Mouse (Mus musculus) midbrain, embryonic 12.5 days (tissue): Measurements from ENCODE around the gene Olfr97. TPM values are rescaled to one million over a fixed set of nuclear protein-coding genes. Genes with fewer than 3 reads are reported as not detected.

Experiments used
- ATAC-seq: fragments of 200-750 bp; cut with Nextera tagmentation; 2 replicates; pipeline ENCODE4 v1.8.0; 2017; ENCODE audit warnings: low read depth, moderate TSS enrichment, moderate library complexity; ENCODE audit not compliant: low FRiP score
- H3K27ac ChIP-seq: fragments of 300-500 bp; sonication (generic); replicated peaks from 2 replicates; pipeline ENCODE4 v1.5.1; 2016; ENCODE audit warnings: mild to moderate bottlenecking
- H3K27me3 ChIP-seq: fragments of 300-500 bp; sonication (generic); 2 replicates; pipeline ENCODE4 v1.6.1; 2016; ENCODE audit warnings: mild to moderate bottlenecking
- H3K36me3 ChIP-seq: fragments of 300-500 bp; sonication (generic); 2 replicates; pipeline ENCODE4 v1.6.1; 2016
- H3K4me1 ChIP-seq: fragments of 300-500 bp; sonication (generic); 2 replicates; pipeline ENCODE4 v1.6.1; 2016
- H3K4me2 ChIP-seq: fragments of 300-500 bp; sonication (generic); replicated peaks from 2 replicates; pipeline ENCODE4 v1.6.1; 2016; ENCODE audit warnings: mild to moderate bottlenecking, moderate library complexity
- H3K4me3 ChIP-seq: fragments of 300-500 bp; sonication (generic); 2 replicates; pipeline ENCODE4 v1.5.1; 2016; ENCODE audit warnings: mild to moderate bottlenecking
- H3K9ac ChIP-seq: fragments of 300-500 bp; sonication (generic); replicated peaks from 2 replicates; pipeline ENCODE4 v1.6.1; 2016; ENCODE audit warnings: mild to moderate bottlenecking, moderate library complexity
- H3K9me3 ChIP-seq: fragments of 300-500 bp; sonication (generic); 2 replicates; pipeline ENCODE4 v1.6.1; 2016; ENCODE audit warnings: mild to moderate bottlenecking
- WGBS: fragments of 180-500 bp; shearing (Covaris S2); methylation state at CpG from one replicate; pipeline ENCODE4 v1.1.7; 2016; 5-methylcytosine and 5-hydroxymethylcytosine counted together
- polyA plus RNA-seq: library from polyadenylated mRNA; unstranded; fragments of >200 nt; fragmentation: Nextera tagmentation; extraction: Ambion mirVana; gene quantifications from 2 replicates; pipeline ENCODE4 v1.2.1, GENCODE M21; 2016

Gene Olfr97
- polyA plus RNA-seq, 1 experiment from 2014 or later: not detected

GRCm38 (mm10) chr17:37221879-37222278, 15.3 kb downstream of the Olfr97 start:
- no peaks in the 10 kb centered on the region for H3K27me3 ChIP-seq
- H3K9ac ChIP-seq: no peak overlapping the region
- WGBS: 32% methylated on average over 1 of the region's 1 CpGs
- ATAC-seq: no peak
- no peak overlapping the region for H3K27ac ChIP-seq
- H3K36me3 ChIP-seq: no peaks in the 10 kb centered on the region
- no peak overlapping the region for H3K4me2 ChIP-seq
- no peak overlapping the region for H3K4me3 ChIP-seq
- no peaks in the 10 kb centered on the region for H3K9me3 ChIP-seq
- no peaks in the 10 kb centered on the region for H3K4me1 ChIP-seq

- H3K36me3 ChIP-seq: no peaks in the 10 kb centered on the region
- H3K9ac ChIP-seq: no peak within 1 kb of the TSS
- no peaks in the 10 kb centered on the region for H3K9me3 ChIP-seq
- no peak within 1 kb of the TSS for H3K4me3 ChIP-seq
- H3K27ac ChIP-seq: no peak within 1 kb of the TSS
- no peak for ATAC-seq
- 63% methylated on average over 4 of the region's 4 CpGs for WGBS
- H3K27me3 ChIP-seq: no peaks in the 10 kb centered on the region
- no peak within 1 kb of the TSS for H3K4me2 ChIP-seq
- H3K4me1 ChIP-seq: no peaks in the 10 kb centered on the region
These were observed 17.3 kb downstream of the Olfr97 start, which contains the start of gene Olfr96 for GRCm38 (mm10) chr17:37219846-37220245. Gene Olfr96, plus strand, starts transcription at chr17:37220146.

GRCm38 (mm10) chr17:37218486-37218885, 18.6 kb downstream of the Olfr97 start:
- Histone ChIP-seq H3K4me1 (no peaks in the 10 kb centered on the region), H3K27me3 (no peaks in the 10 kb centered on the region), H3K36me3 (no peaks in the 10 kb centered on the region), H3K9me3 (no peaks in the 10 kb centered on the region), H3K9ac (no peak overlapping the region), H3K27ac (no peak overlapping the region), H3K4me2 (no peak overlapping the region), H3K4me3 (no peak overlapping the region)
- 85% methylated on average over 3 of the region's 3 CpGs for WGBS
- ATAC-seq: no peak

- H3K27ac ChIP-seq: no peak within 1 kb of the TSS
- no peak within 1 kb of the TSS for H3K4me2 ChIP-seq
- H3K36me3 ChIP-seq: no peaks in the 10 kb centered on the region
- H3K9me3 ChIP-seq: no peaks in the 10 kb centered on the region
- WGBS: 77% methylated on average over 3 of the region's 3 CpGs
- no peak within 1 kb of the TSS for H3K9ac ChIP-seq
- no peak within 1 kb of the TSS for H3K4me3 ChIP-seq
- ATAC-seq: no peak
- peaks cover 7% of the 10 kb centered on the region; the same call in 1 of the 2 replicates for H3K4me1 ChIP-seq
- H3K27me3 ChIP-seq: peaks cover 17% of the 10 kb centered on the region
These were observed 24.1 kb downstream of the Olfr97 start, which contains the start of gene Olfr95 for GRCm38 (mm10) chr17:37213018-37213417. Gene Olfr95, minus strand, starts transcription at chr17:37213118.

GRCm38 (mm10) chr17:37210884-37211768, 26.0 kb downstream of the Olfr97 start:
- no peak overlapping the region for H3K27ac ChIP-seq
- ATAC-seq: peak; percentile 62
- peaks cover 17% of the 10 kb centered on the region for H3K27me3 ChIP-seq
- H3K4me1 ChIP-seq: peaks cover 7% of the 10 kb centered on the region; the same call in 1 of the 2 replicates
- peak overlapping the region; percentile 36 for H3K4me3 ChIP-seq
- H3K4me2 ChIP-seq: peak overlapping the region; percentile 52
- no peaks in the 10 kb centered on the region for H3K36me3 ChIP-seq
- H3K9ac ChIP-seq: peak overlapping the region; percentile 37
- WGBS: 23% methylated on average over 40 of the region's 40 CpGs
- H3K9me3 ChIP-seq: no peaks in the 10 kb centered on the region

- peak; percentile 67 for ATAC-seq
These were observed 33.3 kb downstream of the Olfr97 start for GRCm38 (mm10) chr17:37203917-37204236.

GRCm38 (mm10) chr17:37203206-37203916, 33.8 kb downstream of the Olfr97 start:
- peak; percentile 65 for ATAC-seq
- under 1% methylated on average over 4 of the region's 4 CpGs for WGBS
- H3K9me3 ChIP-seq: no peaks in the 10 kb centered on the region
- no peak overlapping the region for H3K9ac ChIP-seq
- H3K4me3 ChIP-seq: no peak overlapping the region
- no peaks in the 10 kb centered on the region for H3K36me3 ChIP-seq
- H3K4me2 ChIP-seq: no peak overlapping the region
- H3K27me3 ChIP-seq: peaks cover 13% of the 10 kb centered on the region
- H3K27ac ChIP-seq: no peak overlapping the region
- H3K4me1 ChIP-seq: no peaks in the 10 kb centered on the region

More at GRCm38 (mm10) chr17:37203917-37204236, 33.3 kb downstream of the Olfr97 start:
- Histone ChIP-seq H3K9me3 (no peaks in the 10 kb centered on the region), H3K4me3 (no peak overlapping the region), H3K4me2 (no peak overlapping the region), H3K9ac (no peak overlapping the region), H3K36me3 (no peaks in the 10 kb centered on the region), H3K4me1 (no peaks in the 10 kb centered on the region), H3K27ac (no peak overlapping the region), H3K27me3 (0 out of 2 replicates have a peak, but pooled peaks cover 9% of the 10 kb centered on the region)
- WGBS: 33% methylated on average over 3 of the region's 3 CpGs

- no peak within 1 kb of the TSS for H3K4me3 ChIP-seq
- H3K4me2 ChIP-seq: no peak within 1 kb of the TSS
- H3K27me3 ChIP-seq: peaks cover 37% of the 10 kb centered on the region
- WGBS: 74% methylated on average over 2 of the region's 2 CpGs
- H3K9me3 ChIP-seq: no peaks in the 10 kb centered on the region
- no peak within 1 kb of the TSS for H3K9ac ChIP-seq
- peaks cover 8% of the 10 kb centered on the region for H3K4me1 ChIP-seq
- H3K36me3 ChIP-seq: no peaks in the 10 kb centered on the region
- H3K27ac ChIP-seq: no peak within 1 kb of the TSS
- no peak for ATAC-seq
These were observed 36.2 kb downstream of the Olfr97 start, which contains the start of gene Olfr94 for GRCm38 (mm10) chr17:37200894-37201293. Gene Olfr94, minus strand, starts transcription at chr17:37200994.

- Histone ChIP-seq H3K4me1 (peaks cover 8% of the 10 kb centered on the region), H3K4me2 (peak overlapping the region; percentile 96), H3K36me3 (no peaks in the 10 kb centered on the region), H3K4me3 (peak overlapping the region; percentile 64), H3K9me3 (no peaks in the 10 kb centered on the region), H3K27me3 (peaks cover 46% of the 10 kb centered on the region), H3K9ac (peak overlapping the region; percentile 63), H3K27ac (0 out of 2 replicates have a peak overlapping the region, but pooled peaks have one; percentile 26)
- peak; percentile 92 for ATAC-seq
- under 1% methylated on average over 77 of the region's 77 CpGs for WGBS
These were observed 40.0 kb downstream of the Olfr97 start for GRCm38 (mm10) chr17:37196845-37197724.

GRCm38 (mm10) chr17:37194782-37195181, 42.3 kb downstream of the Olfr97 start:
- Histone ChIP-seq H3K9ac (no peak overlapping the region), H3K4me2 (no peak overlapping the region), H3K4me1 (peaks cover 8% of the 10 kb centered on the region), H3K27me3 (peaks cover 38% of the 10 kb centered on the region), H3K4me3 (no peak overlapping the region), H3K9me3 (no peaks in the 10 kb centered on the region), H3K36me3 (no peaks in the 10 kb centered on the region), H3K27ac (no peak overlapping the region)
- WGBS: 94% methylated on average over 5 of the region's 5 CpGs
- no peak for ATAC-seq

- Histone ChIP-seq H3K9ac (no peak within 1 kb of the TSS), H3K36me3 (no peaks in the 10 kb centered on the region), H3K27me3 (peaks cover 37% of the 10 kb centered on the region), H3K4me1 (peaks cover 8% of the 10 kb centered on the region), H3K27ac (no peak within 1 kb of the TSS), H3K4me3 (no peak within 1 kb of the TSS), H3K9me3 (no peaks in the 10 kb centered on the region), H3K4me2 (no peak within 1 kb of the TSS)
- WGBS: 86% methylated on average over 2 of the region's 2 CpGs
- no peak for ATAC-seq
These were observed 43.5 kb downstream of the Olfr97 start, which contains the start of gene Ubd for GRCm38 (mm10) chr17:37193656-37194055. Gene Ubd, plus strand, starts transcription at chr17:37193892.
